Mouse (Mus musculus) hindbrain, postnatal 0 days (tissue): ENCODE measurements around the gene Slc35e4. TPM values are rescaled to one million over a fixed set of nuclear protein-coding genes. Genes with fewer than 3 reads are reported as not detected.

Experiments used
- ATAC-seq: fragments of 200-750 bp; cut with Nextera tagmentation; 2 replicates; pipeline ENCODE4 v1.8.0; 2017; ENCODE audit warnings: mild to moderate bottlenecking, moderate TSS enrichment, moderate library complexity
- DNase-seq: peaks from one replicate; pipeline ENCODE4 v3.0.0-alpha.2; 2015; ENCODE audit warnings: low spot score
- H3K27ac ChIP-seq: fragments of 300-500 bp; sonication (generic); 2 replicates; pipeline ENCODE4 v1.5.1; 2014; ENCODE audit warnings: mild to moderate bottlenecking
- H3K27me3 ChIP-seq: fragments of 300-500 bp; sonication (generic); 2 replicates; pipeline ENCODE4 v1.6.1; 2014; ENCODE audit warnings: low read length, mixed read lengths; ENCODE audit not compliant: insufficient read depth
- H3K36me3 ChIP-seq: fragments of 300-500 bp; sonication (generic); 2 replicates; pipeline ENCODE4 v1.6.1; 2014; ENCODE audit warnings: low read length, mixed read lengths; ENCODE audit not compliant: insufficient read depth
- H3K4me1 ChIP-seq: fragments of 300-500 bp; sonication (generic); 2 replicates; pipeline ENCODE4 v1.6.1; 2014; ENCODE audit warnings: antibody characterized with exemption, low read length, mixed read lengths; ENCODE audit not compliant: insufficient read depth
- H3K4me2 ChIP-seq: fragments of 300-500 bp; sonication (generic); 2 replicates; pipeline ENCODE4 v1.6.1; 2014; ENCODE audit warnings: low read depth, mild to moderate bottlenecking, low read length, moderate library complexity, mixed read lengths
- H3K4me3 ChIP-seq: fragments of 300-500 bp; sonication (generic); 2 replicates; pipeline ENCODE4 v1.5.1; 2014; ENCODE audit warnings: low read length
- H3K9ac ChIP-seq: fragments of 300-500 bp; sonication (generic); replicated peaks from 2 replicates; pipeline ENCODE4 v1.6.1; 2014; ENCODE audit warnings: mild to moderate bottlenecking, low read length, moderate library complexity, mixed read lengths
- H3K9me3 ChIP-seq: fragments of 300-500 bp; sonication (generic); 2 replicates; pipeline ENCODE4 v1.6.1; 2016; ENCODE audit warnings: low read length, mixed read lengths
- CTCF ChIP-seq: IDR thresholded peaks from 2 replicates; pipeline ENCODE4 v1.5.1; 2016; ENCODE audit warnings: antibody characterized with exemption, control low read depth, low read depth
- WGBS: fragments of 180-500 bp; shearing (Covaris S2); extraction: QIAGEN DNeasy Blood & Tissue Kit; methylation state at CpG from one replicate; pipeline ENCODE4 v1.1.7; 2014; 5-methylcytosine and 5-hydroxymethylcytosine counted together
- polyA plus RNA-seq: library from polyadenylated mRNA; unstranded; fragments of >200 nt; fragmentation: Nextera tagmentation; extraction: Ambion mirVana; gene quantifications from 2 replicates; pipeline ENCODE4 v1.2.1, GENCODE M21; 2015
- total RNA-seq: library from RNA; depleted of rRNA; stranded (reverse); fragments of >200 nt; gene quantifications from 2 replicates; pipeline ENCODE4 v1.2.3, GENCODE M21; 2014

Slc35e4 gene
- total and polyA plus RNA-seq, 2 experiments from 2014 or later: 25.8 to 52.4 TPM

- Histone ChIP-seq H3K4me2 (no peak overlapping the region), H3K4me3 (no peak overlapping the region), H3K36me3 (no peaks in the 10 kb centered on the region), H3K27me3 (no peaks in the 10 kb centered on the region), H3K9ac (no peak overlapping the region), H3K4me1 (no peaks in the 10 kb centered on the region), H3K27ac (no peak overlapping the region), H3K9me3 (no peaks in the 10 kb centered on the region)
- 17% methylated on average over 1 of the region's 1 CpGs for WGBS
- TF ChIP-seq CTCF: no peak
- DNase-seq (no peak), ATAC-seq (no peak)
Observed at GRCm38 (mm10) chr11:3946386-3946785, 31.9 kb upstream of the Slc35e4 start.

DNA sequence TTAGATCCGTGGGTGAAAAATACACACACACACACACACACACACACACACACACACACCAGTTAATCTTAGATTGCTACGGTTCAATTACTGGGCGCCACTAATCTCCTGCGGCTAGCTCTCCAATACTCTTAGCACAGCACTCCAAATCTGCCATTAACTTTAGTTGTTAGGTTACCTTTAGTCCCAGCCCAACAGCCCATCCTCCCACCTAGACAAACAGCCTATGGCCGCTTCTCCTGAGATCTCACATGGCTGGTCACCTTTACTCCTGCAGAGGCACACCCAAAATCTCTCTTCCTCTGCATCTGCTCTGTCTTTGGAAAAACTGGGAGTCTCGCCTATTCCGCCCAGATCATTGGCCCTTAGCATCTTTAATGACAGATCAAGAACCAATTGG lies 26.9 kb upstream of the Slc35e4 start:
- no peaks in the 10 kb centered on the region for H3K36me3 ChIP-seq
- WGBS: 89% methylated on average over 7 of the region's 7 CpGs
- no peak overlapping the region for H3K4me3 ChIP-seq
- no peak overlapping the region for H3K4me2 ChIP-seq
- H3K9me3 ChIP-seq: no peaks in the 10 kb centered on the region
- no peak overlapping the region for H3K27ac ChIP-seq
- ATAC-seq (no peak), DNase-seq (no peak)
- no peaks in the 10 kb centered on the region for H3K4me1 ChIP-seq
- H3K9ac ChIP-seq: no peak overlapping the region
- TF ChIP-seq CTCF: no peak
- no peaks in the 10 kb centered on the region for H3K27me3 ChIP-seq

- no peak for TF ChIP-seq CTCF
- DNase-seq (no peak), ATAC-seq (no peak)
- no peak overlapping the region for H3K4me2 ChIP-seq
- 80% methylated on average over 13 of the region's 13 CpGs for WGBS
- no peaks in the 10 kb centered on the region for H3K36me3 ChIP-seq
- H3K27me3 ChIP-seq: no peaks in the 10 kb centered on the region
- H3K9me3 ChIP-seq: no peaks in the 10 kb centered on the region
- H3K27ac ChIP-seq: no peak overlapping the region
- H3K4me3 ChIP-seq: no peak overlapping the region
- no peaks in the 10 kb centered on the region for H3K4me1 ChIP-seq
- H3K9ac ChIP-seq: no peak overlapping the region
Observed at GRCm38 (mm10) chr11:3937321-3937874, 22.9 kb upstream of the Slc35e4 start.

DNA sequence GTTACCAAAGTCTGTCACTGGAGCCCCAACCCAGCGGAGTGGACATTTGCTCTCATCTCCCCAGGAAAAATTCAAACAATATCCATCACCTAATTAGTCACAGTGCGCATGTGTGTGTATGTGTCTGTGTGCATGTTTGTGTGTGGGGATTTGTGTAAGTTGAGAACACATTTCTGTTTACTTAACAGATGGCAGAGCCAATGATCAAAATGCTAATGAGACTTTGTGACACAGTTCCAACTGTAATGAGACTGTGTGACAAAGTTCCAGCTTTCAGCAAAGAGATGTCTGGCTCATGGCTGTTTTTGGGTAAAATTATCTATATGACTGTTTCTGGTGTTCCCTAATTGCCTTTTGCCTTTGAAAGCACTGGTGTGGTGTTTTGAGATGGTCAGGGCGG lies 21.9 kb upstream of the Slc35e4 start:
- no peak overlapping the region for H3K4me3 ChIP-seq
- H3K4me1 ChIP-seq: peaks cover 2% of the 10 kb centered on the region; the same call in 1 of the 2 replicates
- ATAC-seq (no peak), DNase-seq (no peak)
- no peak overlapping the region for H3K9ac ChIP-seq
- H3K27me3 ChIP-seq: no peaks in the 10 kb centered on the region
- H3K9me3 ChIP-seq: no peaks in the 10 kb centered on the region
- no peak for TF ChIP-seq CTCF
- no peaks in the 10 kb centered on the region for H3K36me3 ChIP-seq
- no peak overlapping the region for H3K4me2 ChIP-seq
- H3K27ac ChIP-seq: no peak overlapping the region
- WGBS: 65% methylated on average over 3 of the region's 3 CpGs

GRCm38 (mm10) chr11:3935135-3935534 lies 20.7 kb upstream of the Slc35e4 start:
- H3K4me2 ChIP-seq: no peak overlapping the region
- no peak overlapping the region for H3K27ac ChIP-seq
- no peaks in the 10 kb centered on the region for H3K27me3 ChIP-seq
- no peaks in the 10 kb centered on the region for H3K36me3 ChIP-seq
- ATAC-seq (no peak), DNase-seq (no peak)
- no peak for TF ChIP-seq CTCF
- WGBS: 69% methylated on average over 4 of the region's 4 CpGs
- no peak overlapping the region for H3K4me3 ChIP-seq
- no peaks in the 10 kb centered on the region for H3K9me3 ChIP-seq
- no peak overlapping the region for H3K9ac ChIP-seq
- peaks cover 5% of the 10 kb centered on the region; the same call in 1 of the 2 replicates for H3K4me1 ChIP-seq

GRCm38 (mm10) chr11:3933756-3934285 lies 19.4 kb upstream of the Slc35e4 start:
- H3K4me2 ChIP-seq: no peak overlapping the region
- TF ChIP-seq CTCF: no peak
- H3K27ac ChIP-seq: no peak overlapping the region
- DNase-seq (no peak), ATAC-seq (no peak)
- H3K27me3 ChIP-seq: no peaks in the 10 kb centered on the region
- peaks cover 5% of the 10 kb centered on the region; the same call in 1 of the 2 replicates for H3K4me1 ChIP-seq
- H3K36me3 ChIP-seq: no peaks in the 10 kb centered on the region
- H3K9ac ChIP-seq: no peak overlapping the region
- 78% methylated on average over 9 of the region's 9 CpGs for WGBS
- H3K9me3 ChIP-seq: no peaks in the 10 kb centered on the region
- no peak overlapping the region for H3K4me3 ChIP-seq

DNA sequence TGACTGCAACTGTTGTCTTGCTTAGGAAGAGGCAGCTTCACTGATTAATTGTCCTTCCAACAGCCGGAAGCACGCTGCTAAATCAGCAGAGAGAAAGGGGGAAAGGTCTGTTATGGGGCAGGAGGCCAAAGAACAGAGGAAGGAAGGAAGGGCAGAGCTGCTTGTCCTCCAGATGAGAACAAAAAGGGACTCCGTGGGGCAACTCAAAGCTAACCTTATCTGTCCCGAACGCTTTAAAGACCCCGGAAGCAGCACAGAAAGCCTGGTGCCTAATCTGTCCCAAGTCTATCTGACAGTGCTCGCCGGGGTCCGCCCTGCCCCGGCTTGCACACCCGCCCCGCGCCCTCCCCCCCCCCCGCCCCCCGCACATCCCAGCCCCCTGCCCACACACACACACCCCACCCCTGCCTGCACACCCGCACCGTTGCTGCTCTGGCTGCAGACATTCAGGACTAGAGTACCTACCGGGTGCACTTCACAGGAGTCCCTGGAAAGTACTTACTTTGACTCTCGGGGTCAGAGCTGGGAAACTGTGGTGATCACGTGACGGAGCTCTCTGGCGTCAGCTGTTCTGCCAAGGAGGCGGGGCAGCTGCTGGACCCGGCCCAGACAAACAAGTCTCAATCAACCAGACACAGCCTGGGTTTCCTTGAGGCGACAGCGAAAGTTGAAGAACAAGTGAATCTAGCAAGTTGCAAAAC lies 17.2 kb upstream of the Slc35e4 start, which contains the start of gene Tcn2:
Gene Tcn2, minus strand, starts transcription at position 649 of the 701 bp plus-strand sequence.
- no peak for TF ChIP-seq CTCF
- ATAC-seq (peak; percentile 85), DNase-seq (peak; percentile 81)
- Histone ChIP-seq H3K4me1 (peaks cover 5% of the 10 kb centered on the region; the same call in 1 of the 2 replicates), H3K9me3 (no peaks in the 10 kb centered on the region), H3K4me3 (peak within 1 kb of the TSS; percentile 43), H3K27me3 (no peaks in the 10 kb centered on the region), H3K4me2 (peak within 1 kb of the TSS; percentile 85), H3K9ac (peak within 1 kb of the TSS; percentile 51), H3K36me3 (no peaks in the 10 kb centered on the region), H3K27ac (no peak within 1 kb of the TSS)
- WGBS: 0% methylated on average over 18 of the region's 26 CpGs
